Mouse (Mus musculus) inflammation-experienced regulatory T-cells, adult 6 months (primary cell): ENCODE data around the gene Cbll1. TPM values are rescaled to one million over a fixed set of nuclear protein-coding genes. Genes with fewer than 3 reads are reported as not detected.

ENCODE experiments used
- ATAC-seq: one replicate; pipeline ENCODE4 v1.8.0; 2017
- polyA plus RNA-seq, 3 experiments: library from polyadenylated mRNA; unstranded; fragments of 100-300 nt; shearing (Covaris generic); gene quantifications; one replicate each; pipeline ENCODE4 v1.2.1; 2017

The Cbll1 gene
- polyA plus RNA-seq: 10 to 100 TPM; 28.9 to 31.9 (median 30.2) TPM

DNA sequence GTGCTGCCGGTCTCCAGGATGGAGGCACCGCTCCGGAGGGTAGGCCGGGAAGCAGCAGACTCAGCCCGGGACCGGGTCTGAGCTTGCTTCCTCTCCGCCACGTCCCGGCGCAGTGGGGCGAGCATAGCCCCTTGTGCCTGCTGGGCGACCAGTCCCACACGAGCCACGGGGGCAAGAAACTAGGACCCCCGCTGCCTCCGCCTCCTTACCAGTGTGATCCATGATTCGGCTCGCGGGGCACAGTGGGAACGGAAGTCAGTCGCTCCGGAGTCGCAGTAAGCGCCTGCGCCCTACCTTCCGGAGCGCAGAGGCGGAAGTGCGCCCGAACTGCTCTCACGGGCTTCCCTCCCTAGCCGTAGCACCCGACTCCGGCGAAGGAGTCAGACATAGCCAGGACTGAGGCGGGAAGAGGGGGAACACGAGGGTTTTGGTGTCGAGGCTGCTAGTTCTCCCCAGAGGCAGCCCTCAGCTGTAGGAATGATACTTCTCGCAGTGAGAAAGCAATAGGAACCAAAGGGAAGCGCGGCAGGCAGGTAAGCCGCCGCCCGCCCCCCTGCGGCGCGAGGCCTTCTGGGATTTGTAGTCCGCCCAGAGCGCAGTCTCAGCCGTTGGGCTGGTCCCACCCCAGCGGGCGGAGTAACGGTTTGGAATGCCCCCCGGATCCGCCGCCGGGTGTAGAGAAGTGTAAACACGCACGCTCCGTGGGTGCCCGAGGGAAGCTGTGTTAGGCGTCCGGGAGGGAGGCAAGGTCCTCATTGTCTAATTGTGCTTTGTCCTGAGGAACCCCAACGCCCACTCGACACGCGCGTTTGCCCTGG, at the start of gene Cbll1:
TSS of gene Cbll1 (minus strand) at position 303 of the 818 bp plus-strand sequence.
- ATAC-seq: peak; percentile 89

GRCm38 (mm10) chr12:31546061-31546460, 46.6 kb upstream of the Cbll1 start:
- no peak for ATAC-seq

DNA sequence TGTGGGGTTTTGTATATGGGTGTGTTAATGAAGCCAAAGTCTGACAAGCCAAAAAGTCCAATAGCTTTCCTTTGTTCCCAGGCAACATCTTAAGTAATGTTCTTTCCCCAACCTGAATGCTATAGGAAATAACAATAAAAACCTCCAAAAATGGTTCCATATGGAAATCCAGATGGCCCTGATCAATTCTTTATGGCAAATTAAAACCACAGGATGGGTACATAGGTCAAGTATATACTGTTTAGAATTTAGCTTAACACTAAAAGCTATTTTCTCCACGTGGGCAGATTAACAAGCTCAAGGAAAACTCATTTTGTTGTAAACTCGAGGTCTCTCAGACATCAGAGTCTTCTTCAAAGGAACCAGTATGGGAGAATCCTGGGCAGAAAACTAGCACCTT, 45.8 kb upstream of the Cbll1 start:
- ATAC-seq: no peak

DNA sequence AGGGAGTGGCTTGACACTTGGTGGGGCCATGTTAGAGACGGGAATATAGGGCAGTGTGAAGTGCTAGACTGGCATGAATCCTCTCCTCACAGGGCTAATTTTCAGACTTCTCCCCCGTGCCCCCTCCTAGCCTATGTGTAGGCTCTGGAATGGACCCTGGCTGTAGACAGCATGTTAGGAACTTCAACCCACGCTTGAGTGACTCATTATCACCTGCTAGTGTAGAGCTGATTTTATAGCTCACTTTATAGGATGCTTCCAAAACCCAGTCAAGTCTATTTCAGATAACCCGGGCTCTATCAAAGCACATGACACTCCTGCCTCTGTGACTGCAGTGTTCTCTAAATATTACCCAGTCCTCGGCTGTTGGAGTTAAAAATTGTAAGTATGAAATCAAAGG, 42.1 kb upstream of the Cbll1 start:
- ATAC-seq: no peak

- ATAC-seq: no peak
Measured at GRCm38 (mm10) chr12:31539783-31540182, 40.4 kb upstream of the Cbll1 start.

DNA sequence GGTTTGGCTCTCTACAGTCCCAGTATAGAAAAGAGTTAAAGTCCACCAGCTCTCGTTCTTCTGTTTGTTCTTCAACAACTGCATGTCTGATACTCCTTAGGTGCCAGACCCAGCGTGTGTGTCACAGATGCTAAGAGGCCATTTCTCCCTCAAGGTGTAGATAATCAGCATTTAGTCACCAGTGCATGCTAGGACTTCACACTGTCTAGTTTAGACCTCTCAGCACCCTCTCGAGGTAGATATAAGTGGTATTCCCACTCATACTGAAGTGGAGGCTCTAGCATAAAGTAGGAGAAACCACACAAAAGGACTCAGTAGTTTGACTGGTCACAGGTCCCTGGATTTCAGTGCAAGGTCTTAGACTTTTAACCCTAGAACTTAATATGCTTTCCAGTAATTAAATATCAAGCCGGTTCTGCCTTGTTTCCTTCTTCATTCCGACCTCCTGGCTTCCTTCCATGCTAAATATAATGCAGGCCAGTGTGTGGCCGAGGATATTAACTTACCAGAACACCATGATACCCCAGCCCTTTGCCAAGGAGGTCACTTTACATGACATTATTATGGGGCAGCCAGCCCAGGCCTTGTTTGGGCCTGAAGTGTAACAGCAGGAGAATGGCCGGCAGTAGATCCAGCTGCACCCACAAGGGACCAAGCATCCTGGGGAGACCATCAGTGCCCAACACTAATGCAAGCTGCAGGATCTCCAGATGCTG, 38.3 kb upstream of the Cbll1 start:
- ATAC-seq: no peak

DNA sequence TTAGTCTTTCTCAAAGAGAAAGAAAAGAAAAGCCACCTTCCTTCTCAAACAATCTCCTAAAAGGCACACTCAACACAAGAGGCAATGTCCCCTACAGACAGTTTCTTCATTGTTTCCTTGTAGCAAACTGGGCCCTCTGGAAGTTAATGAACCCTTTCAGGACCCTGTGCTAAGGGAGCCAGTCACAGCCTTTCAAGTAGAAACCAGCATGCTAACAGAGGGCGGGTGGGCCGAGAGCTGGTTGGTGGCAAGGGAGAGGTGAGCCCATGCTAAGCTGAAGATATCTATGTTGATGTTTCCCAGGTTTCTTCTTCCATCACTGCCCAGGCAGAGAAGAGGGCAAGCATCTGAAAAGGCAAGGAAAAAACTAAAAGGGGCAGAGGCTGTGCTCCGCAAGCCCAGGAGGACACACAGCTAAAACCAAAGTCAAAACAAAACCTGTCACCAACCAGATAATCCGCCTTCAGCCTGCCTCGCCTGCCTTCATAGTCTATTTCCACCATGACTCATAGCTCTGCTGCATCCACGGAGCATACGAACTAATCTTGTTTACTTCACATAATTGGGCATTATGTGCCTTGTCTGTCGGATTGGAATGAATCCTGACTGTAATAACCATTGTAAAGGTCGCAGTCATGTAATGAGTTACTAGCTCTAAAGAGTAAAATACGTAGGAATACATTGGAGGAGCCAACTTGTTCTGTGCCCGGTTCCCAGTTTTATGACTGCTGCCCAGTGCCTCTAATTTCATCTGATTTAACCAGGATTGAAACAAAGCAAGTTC, 34.8 kb upstream of the Cbll1 start:
- no peak for ATAC-seq

GRCm38 (mm10) chr12:31533218-31533908, 33.9 kb upstream of the Cbll1 start:
- ATAC-seq: no peak

DNA sequence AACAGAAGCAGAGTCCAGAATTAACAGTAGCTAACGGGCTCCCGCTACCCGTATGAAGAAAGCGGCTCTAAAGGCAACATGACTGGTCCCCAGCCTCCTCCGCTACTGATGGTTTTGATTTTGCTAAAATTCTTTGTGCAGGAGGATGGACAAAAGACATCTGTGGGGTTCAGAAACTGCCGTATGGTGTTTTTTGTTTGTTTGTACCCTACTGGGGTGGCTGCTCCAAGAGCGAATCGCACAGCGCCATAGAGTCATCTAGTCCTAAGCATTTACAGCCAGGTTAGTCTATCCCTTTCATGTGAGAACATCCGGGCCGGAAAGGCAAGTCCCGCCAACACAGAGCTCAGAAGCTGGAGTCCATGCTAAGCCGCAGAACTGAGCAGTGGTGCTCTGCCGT, 32.6 kb upstream of the Cbll1 start:
- no peak for ATAC-seq

GRCm38 (mm10) chr12:31527407-31527806, 28.0 kb upstream of the Cbll1 start:
- ATAC-seq: no peak

GRCm38 (mm10) chr12:31521371-31521770, 22.0 kb upstream of the Cbll1 start:
- no peak for ATAC-seq

GRCm38 (mm10) chr12:31520119-31520518, 20.7 kb upstream of the Cbll1 start:
- no peak for ATAC-seq

GRCm38 (mm10) chr12:31513724-31514503, 14.5 kb upstream of the Cbll1 start:
- ATAC-seq: no peak

DNA sequence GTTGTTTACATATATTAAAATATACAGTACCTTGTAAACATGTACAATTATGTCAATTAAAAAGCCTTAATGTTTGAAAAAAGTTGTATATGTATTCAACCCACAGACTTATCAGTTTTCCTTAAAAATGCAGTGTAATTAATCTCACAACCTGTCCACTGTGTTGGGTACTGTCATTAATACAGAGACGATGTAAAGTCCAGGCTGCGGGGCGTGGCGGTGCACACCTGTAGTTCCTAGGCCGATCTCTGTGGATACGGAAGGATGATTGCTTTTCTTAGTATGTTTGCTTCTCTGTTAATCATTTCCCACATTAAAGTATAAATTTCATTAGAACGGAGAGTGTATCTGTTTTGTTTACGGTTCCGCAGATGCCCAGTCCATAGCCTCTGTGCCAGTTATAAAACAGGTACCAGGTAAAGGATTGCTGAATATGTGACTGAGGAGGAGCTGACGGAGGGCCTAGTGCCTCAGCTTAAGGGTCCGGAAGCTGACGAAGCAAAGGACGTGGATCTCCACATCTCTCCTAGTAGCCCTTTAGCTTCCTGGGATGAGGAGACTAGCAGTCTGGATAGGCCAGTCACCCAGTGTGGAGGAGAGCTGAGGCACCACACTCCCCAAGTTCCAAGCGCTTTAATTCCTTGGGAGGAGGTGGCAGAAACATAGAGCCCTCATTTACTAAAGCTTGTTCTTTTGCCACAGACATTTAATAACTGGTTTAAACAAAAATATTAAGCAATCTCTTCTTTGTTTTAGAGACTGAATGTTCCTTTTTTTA, 13.4 kb upstream of the Cbll1 start:
- ATAC-seq: no peak

GRCm38 (mm10) chr12:31511218-31511617, 11.8 kb upstream of the Cbll1 start:
- no peak for ATAC-seq

DNA sequence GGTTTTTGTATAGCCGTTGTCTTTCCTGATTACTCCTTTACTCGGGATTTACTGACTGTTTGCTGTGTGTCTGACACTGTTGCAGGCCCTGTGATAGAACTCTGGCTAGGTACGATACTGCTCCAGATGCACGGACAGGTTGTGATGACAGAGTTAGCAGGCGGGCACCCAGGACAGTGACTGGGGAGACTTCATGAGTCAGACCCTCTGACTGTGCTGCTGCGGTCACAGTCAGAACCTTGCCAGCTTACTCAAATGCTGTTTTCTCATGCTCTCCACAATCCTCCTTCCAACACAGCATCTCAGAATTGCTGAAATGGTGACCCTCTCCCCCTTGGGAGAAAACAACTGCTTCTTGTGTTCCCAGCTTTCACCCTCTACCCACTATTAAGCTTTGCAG, 9.1 kb upstream of the Cbll1 start:
- no peak for ATAC-seq

DNA sequence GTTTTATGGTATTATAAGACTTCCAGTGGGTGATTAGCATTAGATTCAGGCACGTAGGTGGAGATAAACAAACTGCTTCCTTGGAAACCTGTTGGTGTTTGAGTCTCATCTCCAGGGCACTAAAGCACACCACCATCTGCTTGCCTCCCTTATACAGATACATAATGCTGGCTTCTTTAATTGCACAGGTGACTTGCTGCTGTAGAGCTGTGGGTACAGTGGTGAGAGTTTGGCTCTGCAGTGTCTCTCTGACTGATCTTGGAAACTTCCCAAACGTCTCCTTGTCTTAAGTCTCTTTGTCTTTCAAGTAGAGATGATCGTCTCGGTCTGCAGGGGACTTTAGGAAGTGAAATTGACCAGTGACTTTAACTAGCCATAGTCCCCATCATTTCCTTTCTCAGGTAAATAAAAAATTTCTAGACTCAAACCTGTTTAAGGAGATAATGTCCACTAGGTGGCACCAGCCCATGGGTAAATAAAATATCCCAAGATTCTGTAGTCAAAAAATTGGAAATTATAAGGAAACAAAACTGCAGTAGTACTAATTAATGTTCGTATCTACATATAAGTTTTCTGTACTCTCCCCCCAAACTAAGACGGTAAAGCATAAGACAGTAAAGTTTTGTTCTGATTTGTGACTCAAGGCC, 8.4 kb upstream of the Cbll1 start:
- no peak for ATAC-seq

DNA sequence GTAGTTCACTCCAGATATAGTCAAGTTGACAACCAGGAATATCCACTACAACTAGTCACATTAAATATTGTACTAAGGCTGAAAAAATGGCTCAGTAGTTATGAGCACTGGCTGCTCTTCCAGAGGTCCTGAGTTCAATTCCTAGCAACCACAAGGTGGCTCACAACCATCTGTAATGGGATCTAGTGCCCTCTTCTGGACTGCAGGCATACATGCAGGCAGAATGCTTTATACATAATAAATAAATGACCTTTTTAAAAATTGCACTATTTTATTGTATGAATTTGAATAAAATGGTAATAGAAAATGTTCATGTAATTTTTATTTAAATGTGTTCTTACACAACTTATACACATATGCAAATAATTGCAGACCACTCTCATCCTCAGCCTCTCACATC, 3.8 kb upstream of the Cbll1 start:
- ATAC-seq: no peak

GRCm38 (mm10) chr12:31501266-31501665, 1.9 kb upstream of the Cbll1 start:
- ATAC-seq: no peak

GRCm38 (mm10) chr12:31500196-31500595, 780 bp upstream of the Cbll1 start:
- ATAC-seq: peak; percentile 2

DNA sequence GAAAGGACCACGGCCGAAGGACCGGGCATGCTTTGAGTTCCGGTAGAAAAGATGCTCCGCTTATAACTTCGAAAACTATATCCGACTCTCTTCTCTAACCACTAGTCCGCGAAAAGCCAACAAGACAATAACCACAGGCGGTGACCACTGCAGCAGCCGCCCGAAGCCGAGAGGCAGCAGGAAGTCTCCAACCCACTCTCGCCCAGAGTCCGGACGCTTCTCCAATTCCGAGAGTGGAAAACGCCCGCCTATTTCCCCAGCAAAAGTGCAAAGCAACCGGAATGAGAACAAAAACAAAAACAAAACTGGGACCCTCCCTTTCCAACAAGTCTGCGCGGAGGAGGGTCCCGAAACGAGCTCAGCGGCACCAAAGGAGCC, 491 bp downstream of the Cbll1 start:
- peak; percentile 8 for ATAC-seq
